Mouse (Mus musculus) adrenal gland, adult (tissue): ENCODE measurements around the gene Nfib.
A peak's percentile ranks its signal among the peaks of the same experiment; 100 is the strongest.

ENCODE experiments used
- DNase-seq, 2 experiments: peaks; one replicate each; pipeline ENCODE4 v3.0.0; 2022 to 2023; ENCODE audit warnings: low spot score in 1 of 2; ENCODE audit not compliant: inconsistent age in 2 of 2

Nfib gene

DNA sequence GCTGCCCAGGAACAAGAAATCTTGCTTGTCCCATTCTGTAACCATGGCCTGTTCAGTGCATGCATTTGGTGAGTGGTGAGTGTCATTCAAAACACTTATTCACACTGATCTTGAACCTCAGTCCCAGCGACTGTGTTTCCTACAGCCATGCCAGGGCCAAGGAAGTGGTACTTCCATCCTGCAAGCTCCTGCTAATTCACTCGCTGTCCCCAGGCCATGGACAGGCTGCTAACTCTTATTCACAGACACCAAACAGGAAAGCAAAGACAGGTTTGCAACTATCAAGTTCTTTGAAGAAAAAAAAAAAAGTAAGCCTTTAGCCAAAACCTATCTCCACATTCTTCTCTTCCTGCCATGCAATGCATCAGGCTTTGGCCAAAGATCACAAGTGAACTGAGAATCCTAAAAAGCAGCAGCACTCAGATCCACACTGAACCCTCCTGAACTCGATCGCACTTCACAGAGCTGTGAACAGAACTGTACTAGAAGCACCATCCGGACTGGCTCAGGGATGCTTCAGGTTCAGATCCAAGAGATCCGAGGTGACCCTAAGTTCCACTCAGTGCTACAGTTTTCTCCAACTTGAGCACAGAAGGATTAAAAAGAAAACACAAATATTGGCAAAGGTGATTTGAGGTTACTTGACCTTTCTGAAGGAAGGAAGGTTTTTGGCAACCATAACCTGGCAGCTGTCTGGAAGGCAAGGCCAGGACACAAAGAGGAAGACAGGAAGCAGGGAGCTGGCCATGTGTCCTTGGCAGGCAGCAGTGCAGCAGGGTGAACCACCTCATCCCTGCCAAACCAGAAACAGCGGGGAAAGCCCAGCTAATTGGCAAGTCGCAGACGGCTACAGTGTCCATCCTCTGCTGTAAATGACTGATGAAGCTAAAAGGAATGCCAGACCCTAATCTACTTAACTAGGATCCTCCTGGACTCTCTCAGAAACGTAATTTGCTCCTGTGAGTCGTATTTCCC, 305.9 kb downstream of the Nfib start:
- DNase-seq = peak; percentile 83 to 93

GRCm38 (mm10) chr4:82398282-82398681, 307.3 kb downstream of the Nfib start:
- no peak for DNase-seq

DNA sequence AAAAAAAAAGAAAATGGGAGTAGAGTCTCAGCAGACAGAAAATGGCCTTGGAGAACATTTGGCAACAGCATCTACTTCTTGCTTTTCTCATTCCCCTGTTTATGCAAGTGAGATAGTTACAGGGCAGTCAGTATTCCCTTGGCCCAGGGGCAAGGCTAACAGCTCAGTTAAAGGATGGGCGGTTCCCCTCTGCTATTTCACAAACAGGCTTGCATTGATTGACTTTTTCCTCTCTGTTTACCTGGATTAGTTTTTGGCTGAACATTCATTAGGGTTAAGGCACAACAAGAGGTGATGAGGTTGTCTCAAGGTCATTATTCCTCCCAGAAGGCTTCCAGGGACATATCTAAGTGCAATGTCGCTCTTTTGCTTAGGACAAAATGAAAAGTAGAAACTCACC, 308.7 kb downstream of the Nfib start:
- DNase-seq = peak in 1 of 2 experiments; percentile 79

DNA sequence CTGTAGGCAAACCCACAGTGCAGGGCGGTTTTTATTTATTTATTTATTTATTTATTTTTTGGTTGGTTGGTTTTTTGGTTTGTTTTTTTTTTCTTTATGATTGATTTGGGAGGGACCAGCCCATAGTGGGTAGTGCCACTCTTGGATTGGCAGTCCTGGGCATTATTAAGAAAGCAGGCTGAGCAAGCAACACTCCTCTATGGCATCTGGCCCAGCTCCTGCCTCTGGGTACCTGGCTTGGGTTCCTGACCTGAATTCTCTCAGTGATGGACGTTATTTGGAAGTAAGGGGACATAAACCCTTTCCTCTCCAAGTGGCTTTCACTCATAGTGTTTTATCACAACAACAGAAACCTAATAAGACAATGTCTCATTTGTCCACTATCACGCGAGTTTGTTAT, 309.5 kb downstream of the Nfib start:
- DNase-seq = no peak

DNA sequence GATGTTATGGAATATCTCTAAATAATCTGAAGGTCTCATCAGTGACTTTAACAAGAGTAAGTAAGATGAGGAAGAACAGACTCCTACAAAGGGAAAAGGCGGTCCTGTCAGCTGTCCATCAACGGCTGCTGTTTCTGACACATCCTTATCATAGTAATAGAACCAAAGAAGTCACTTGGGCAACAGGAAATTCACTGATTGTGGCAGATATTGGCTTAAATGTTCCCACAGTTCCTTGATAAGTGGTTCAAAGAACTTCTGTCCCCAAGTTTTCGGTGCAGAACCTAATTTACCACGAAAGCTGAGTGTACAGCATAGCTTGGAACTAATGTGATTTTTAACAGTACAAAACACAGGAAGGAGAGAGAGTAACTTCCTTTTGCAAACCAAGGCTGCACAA, 311.2 kb downstream of the Nfib start:
- no peak for DNase-seq

GRCm38 (mm10) chr4:82393021-82393420, 312.5 kb downstream of the Nfib start:
- DNase-seq = no peak

DNA sequence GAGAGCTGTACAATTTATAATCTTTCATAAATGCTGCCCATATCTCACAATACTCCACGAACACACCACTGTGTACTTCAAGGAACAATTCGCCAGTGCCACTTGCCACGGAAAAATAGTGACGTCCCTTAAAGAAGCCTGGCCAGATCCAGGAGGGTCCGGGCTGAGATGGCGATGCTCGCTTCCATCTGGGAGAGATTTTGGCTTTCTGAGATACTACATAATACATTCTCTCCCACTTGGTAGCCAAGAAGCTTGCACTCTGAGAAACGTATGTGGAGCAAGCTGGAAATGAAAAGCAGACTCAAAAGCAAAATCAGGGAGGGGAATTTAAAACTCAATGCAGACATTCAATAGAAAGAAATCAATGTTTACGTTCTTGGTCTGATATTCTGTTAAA, 313.1 kb downstream of the Nfib start:
- DNase-seq = no peak

DNA sequence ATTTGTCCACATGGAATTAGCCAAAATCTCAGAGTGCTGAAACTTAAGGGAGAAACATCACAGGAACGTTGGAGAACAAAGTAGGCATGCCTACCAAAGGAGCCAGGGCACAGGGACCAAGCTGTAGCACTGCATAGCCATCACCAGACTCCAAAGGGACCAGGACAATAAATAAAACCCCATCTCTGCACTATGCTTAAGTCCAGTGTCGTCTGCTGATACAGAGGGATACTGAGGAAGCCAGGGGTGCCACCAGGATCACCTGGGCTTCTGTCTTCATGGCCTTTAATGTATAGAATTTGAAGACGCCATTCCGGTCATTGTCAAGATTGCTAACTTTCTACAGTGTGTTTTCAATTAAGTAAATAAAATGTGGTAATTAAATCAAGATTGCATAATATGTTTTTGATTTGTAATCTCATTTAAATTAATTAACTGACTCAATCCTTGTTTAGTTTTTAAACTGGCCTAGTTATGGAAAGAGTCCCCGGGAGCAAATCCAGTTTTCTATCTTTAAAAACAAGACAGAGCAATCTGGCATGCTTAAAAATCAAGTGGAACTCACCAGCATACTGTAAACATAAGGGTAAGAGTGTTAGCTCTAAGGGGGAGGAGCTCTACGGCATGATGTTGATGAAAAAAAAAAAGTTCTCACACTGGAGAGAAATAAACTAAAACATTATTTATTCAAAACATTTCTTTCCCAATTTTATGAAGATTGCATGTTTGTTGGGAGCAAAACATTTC, 313.7 kb downstream of the Nfib start:
- DNase-seq = no peak

- peak in 1 of 2 experiments; percentile 49 for DNase-seq
Observed at GRCm38 (mm10) chr4:82390545-82390944, 315.0 kb downstream of the Nfib start.

GRCm38 (mm10) chr4:82389876-82390275, 315.7 kb downstream of the Nfib start:
- peak; percentile 47 to 64 for DNase-seq

DNA sequence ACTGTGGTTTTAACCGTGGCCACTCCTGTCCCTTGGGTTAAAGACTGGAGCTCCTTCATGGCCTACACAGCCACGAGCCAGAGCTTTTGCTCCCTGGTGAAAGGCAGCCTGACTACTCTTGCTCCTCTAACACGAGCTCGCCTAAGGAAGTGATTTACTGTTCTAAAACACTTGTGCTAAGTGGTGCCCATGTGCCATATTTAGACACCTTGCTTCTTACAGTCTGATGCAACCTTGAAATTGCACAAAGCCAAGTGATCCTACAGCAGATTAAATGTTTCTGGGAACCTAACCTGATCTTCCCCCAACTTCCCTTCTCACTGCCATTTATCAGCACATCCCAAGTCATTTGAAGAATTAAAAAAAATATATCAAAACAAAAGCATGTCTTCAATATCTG, 317.9 kb downstream of the Nfib start:
- DNase-seq = no peak

GRCm38 (mm10) chr4:82386222-82386993, 319.1 kb downstream of the Nfib start:
- DNase-seq = no peak

DNA sequence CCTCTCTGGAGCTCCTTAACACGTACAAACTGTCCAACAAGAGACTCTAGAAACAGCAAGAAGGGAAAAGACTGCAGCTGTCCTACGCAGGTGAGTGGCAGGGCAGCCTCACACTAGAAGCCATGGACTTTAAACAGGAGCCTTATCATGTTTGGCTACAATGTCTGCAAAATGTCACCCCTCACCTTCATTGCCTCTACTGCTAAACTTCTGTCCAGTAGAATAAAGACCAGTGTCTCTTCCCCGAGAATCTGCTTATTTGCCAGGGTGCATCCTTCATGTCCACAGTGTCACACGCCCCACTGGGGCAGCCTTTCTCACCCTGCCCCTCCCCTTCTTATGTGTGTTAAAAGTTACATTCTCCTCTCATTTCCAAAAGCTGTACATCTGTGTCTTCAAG, 319.9 kb downstream of the Nfib start:
- DNase-seq = no peak

DNA sequence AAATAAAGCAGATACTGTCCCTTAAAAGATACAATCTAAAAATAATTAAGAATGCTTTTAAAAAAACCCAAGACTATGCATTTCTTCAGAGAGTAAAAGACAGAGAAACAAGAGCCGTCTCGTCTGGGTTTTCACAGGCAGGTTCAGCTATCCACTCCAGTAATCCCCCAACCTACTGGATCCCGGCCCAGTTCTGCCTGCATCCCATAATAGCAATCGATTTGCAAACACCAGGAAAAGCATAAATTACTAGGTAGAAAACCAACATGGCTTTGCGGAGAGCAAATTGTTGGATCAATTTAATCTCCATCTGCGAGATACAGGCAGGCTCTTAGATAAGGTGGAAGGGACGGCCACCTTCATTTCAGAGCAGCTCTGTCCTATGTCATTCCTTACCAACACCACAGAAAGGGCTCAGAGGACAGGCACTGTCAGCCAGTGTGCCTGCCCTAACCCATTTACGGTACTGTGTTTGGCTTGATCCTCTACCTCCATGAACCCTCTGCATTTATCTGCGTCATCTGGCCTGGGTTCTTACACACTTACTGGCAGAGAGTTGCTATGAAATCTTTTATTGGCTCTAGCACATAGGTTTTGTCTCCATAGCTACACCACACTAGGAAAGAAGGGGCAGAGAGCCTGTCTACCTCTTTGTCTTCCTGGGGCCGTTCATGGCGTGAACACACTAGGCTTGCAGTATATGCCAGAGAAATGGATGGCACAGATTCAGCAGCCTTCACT, 321.4 kb downstream of the Nfib start:
- DNase-seq = peak in 1 of 2 experiments; percentile 76

DNA sequence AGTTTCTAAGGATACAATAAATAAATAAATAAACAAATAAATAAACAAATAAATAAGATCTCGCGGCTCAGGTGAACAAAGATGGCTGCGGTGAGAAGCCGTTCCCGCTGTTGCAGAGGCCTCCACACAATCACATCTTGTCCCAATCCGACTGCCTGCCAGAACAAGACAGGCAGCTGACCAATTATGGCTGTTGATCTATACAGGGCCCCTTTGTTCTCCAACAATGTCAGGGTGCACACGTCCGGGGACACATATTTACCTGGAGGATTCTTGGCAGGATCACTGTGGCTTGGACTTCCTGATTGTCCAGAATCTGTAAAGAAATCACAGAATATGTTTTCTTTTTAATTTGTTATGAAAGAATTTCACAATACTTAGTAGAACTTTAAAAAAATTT, 322.2 kb downstream of the Nfib start:
- DNase-seq = peak in 1 of 2 experiments; percentile 50

- peak in 1 of 2 experiments; percentile 58 for DNase-seq
Observed at GRCm38 (mm10) chr4:82381786-82382185, 323.8 kb downstream of the Nfib start.

DNA sequence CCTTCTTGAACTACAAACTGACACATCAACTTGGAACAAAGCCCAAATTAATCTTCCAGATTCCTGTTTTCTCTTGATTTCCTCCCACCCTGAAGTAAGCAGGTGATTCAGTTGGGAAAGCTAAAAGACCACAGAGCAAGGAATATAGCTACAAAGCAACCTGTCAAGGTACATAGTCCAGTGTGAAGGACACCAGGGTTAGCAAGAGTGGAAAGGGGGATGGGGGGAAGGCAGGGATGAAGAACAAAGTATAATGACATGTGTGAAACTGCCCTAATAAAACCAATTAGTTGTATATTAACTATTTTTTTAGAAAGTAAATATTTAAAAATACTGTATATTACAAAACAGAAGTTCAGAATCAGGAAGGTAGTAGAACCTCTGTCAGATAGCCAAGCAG, 325.0 kb downstream of the Nfib start:
- DNase-seq = no peak

- DNase-seq = peak in 1 of 2 experiments; percentile 72
Observed at GRCm38 (mm10) chr4:82378050-82378449, 327.5 kb downstream of the Nfib start.

DNA sequence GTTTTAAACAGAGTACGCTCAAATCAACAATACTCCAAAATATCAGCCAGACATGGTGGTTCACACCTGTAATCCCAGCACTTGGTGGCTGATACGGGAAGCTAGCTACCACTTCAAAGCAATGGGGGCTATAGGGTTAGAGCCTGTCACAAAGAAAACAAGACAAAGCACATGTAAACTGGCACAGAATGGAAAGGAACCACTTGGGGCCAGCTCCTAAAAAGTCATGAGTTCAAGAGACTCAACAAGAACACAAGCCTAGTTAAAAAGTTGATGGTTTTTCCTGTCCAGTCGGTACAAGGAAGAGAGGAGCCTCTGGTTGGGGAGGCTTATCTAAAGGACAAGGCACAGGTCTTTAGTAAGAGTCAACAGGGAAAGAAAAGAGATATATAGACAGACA, 327.9 kb downstream of the Nfib start:
- no peak for DNase-seq

DNA sequence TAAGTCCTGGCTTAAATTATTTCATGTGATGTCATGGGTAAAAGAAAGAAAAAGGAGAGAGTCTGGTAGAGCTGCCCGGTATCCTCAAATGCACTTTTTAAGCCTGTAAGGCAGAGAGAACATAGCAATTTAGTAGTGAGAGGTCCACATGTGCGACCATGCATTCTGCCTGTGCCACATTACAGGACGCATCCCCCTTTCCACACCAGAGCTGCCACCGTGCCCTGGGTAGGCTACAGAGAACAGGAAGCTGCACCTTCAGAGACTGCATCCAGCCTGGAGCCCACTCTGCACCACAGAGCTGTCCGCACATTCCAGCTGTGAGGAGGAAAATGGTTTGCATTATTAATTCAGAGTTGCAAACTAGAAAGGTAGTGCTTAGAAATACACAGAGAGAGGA, 331.0 kb downstream of the Nfib start:
- peak in 1 of 2 experiments; percentile 66 for DNase-seq

DNA sequence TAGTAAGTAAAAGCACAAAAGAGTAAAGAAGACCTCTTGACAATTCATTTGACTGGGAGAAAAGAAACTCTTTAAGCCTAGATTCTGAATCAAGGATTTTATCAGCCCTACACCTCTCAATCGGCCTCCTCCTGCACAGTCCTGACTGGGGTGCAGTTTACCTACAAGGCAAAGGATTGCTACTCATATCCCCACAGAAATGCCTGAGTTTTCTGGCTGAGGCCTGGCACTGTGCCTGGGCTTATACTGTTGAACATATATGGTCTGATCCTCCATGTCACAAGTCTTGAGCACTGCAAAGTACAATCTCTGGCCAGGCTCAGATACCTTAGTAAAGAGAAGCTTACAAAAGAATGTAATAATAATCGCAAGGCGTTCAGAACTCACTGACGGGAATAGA, 333.3 kb downstream of the Nfib start:
- no peak for DNase-seq
